Mouse (Mus musculus): ENCODE measurements at regions not wholly inside any gene's neighbourhood (a gene's known extent, or its start where the extent isn't known, plus 50 kb on each side); places are given as distances from the start of the nearest gene placed in this dataset.

- no peak for DNase-seq
These were observed 332.0 kb downstream of the Adgrl2 start for GRCm38 (mm10) chr3:148658368-148658767.

DNA sequence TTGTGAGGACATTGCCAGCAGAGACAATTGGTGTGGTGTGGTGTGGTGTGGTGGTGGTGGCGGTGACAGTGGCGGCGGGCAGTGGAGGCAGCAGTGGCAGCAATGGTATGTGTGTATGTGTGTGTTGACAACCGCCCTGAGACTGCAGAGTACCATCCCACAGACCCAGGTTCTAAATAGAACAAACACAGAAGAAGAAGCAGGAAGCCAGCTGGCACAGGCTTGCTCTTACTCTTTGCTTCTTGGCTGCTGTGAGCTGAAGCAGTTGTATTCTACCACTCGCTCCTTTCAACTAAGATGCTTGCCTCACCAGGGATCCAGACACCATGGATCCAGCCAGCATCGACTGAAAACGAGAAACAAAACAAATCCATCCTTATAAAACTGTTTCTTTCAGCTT, 334.2 kb downstream of the Adgrl2 start:
- DNase-seq: no peak

- DNase-seq: no peak
These were observed 340.1 kb downstream of the Adgrl2 start for GRCm38 (mm10) chr3:148650241-148650640.

- no peak for DNase-seq
These were observed 345.4 kb downstream of the Adgrl2 start for GRCm38 (mm10) chr3:148644924-148645323.

DNA sequence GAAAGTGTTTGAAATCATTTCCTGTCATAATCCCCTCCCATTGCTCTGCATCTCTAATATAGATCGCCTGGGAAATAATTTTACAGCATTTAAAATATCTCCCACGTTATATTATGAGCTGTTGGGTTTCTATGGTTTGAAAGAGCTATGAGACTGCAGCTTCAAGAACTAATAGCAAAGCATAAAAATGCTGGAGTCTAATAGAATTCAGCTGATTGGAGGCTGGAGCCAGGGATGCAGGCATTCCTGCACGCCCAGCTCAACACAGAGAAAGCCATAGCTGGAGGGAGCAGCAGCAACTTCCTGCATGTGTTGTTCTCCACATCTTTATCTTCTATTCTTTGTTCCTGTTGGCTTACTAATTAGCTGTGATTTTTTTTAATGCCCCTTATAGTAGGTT, 348.8 kb downstream of the Adgrl2 start:
- DNase-seq: no peak

GRCm38 (mm10) chr3:148640680-148641101, 349.7 kb downstream of the Adgrl2 start:
- DNase-seq: no peak

DNA sequence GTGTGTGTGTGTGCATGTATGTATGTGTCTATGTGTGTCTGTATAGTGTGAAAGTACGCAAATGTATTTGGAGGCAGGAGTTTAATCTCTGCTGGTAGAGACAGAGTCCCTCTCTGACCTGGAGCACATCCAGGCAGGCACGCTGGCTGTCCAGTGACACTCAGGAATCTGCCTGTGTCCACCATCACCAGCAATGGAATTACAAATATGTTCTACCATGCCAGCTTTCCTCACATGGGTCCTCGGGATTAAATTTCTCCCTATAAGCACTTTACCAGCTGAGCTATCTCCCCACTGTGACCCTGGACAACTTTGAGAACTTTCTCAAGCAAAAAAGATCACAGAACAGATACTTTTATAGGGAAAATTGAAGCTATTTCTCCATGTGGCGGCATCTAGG, 355.3 kb downstream of the Adgrl2 start:
- DNase-seq: no peak

GRCm38 (mm10) chr3:148634352-148634751, 356.0 kb downstream of the Adgrl2 start:
- DNase-seq: no peak

DNA sequence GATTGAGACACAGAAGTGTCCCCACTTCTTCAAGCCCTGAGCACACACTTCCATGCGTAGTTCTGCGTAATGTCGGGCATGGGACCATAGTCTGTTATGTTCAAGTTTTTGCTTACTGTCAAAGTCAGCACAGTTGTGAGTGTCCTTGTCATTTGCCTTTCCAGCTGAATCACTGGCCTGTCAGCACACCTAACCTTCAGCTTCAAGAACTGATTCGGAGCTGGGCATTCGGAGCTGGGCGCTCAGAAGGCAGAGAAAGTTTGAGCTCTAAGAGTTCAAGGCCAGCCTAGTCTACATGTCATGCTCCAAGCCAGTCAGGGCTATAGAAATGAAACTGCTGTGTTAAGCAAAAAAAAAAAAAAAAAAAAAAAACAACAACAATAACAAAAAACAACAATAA, 357.1 kb downstream of the Adgrl2 start:
- no peak for DNase-seq

GRCm38 (mm10) chr3:148632449-148632848, 357.9 kb downstream of the Adgrl2 start:
- DNase-seq: no peak

DNA sequence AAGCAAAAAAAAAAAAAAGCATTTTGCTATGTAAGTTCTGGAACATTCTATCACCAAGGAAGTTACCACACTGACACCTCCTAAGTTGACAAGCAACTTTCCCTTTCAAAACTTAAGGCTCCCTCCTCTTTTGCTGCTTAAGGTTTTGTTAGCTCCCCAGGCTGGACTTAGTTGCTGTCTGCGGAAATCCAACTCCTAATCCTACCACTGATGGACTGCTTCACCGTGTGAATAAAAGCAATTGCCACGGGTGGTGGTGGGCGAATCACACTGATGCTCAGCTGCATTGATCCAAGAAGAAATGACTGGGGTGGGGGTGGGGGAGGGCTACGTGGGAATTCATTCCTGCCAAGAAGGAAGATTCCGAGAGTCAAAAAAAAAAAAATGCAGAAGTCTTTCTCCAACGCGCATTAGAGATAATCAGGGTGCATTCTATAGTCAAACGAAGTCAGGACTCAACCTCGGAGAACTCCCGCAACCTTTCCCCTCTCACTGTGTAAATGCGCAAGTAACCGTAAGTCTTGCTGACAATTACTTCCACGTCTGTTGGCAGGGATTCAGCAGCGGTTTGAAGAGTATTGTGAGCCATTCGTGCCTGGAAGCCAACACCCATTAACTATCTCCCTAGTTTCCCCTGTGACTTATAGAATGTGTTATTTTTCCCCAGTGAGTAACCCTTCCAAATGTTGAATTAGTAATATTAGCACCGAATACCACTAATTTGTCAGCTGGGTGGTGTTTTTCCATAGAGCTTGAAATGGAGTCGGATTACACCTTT, 358.8 kb downstream of the Adgrl2 start:
- no peak for DNase-seq

- no peak for DNase-seq
These were observed 359.5 kb downstream of the Adgrl2 start for GRCm38 (mm10) chr3:148630865-148631264.

DNA sequence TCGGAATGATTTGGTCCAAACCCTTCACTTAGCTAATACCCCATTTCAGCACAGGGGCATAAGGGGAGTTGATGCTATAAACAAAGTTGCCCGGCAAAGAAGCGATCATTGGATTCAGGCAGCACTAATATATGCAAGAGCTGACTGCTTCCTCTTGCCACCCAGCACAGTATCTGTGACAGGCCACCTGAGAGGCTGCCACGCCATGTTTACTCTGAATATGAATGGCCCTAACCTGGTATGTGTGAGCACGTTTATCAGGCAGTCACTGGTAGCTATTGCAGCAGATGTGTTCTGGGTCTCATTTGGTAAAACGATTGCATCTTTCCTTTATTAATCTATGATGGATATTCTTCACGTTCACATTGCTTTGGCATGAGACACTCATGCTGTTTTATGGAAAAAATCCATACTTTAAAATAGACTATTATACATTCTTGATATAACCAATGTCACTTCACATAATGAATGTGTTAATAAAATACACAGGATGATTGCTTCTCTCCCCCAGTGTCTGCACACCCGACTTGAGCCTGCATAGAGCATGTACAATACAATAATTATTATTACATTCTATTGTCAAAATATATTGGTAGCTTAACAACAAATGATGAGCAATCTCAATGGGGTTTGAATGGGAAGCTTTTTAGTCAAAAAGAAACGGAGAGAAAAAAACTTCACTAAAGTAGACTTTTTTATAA, 375.2 kb downstream of the Adgrl2 start:
- no peak for DNase-seq

- DNase-seq: no peak
These were observed 376.9 kb downstream of the Adgrl2 start for GRCm38 (mm10) chr3:148613443-148613842.

- no peak for DNase-seq
These were observed 387.1 kb downstream of the Adgrl2 start for GRCm38 (mm10) chr3:148603276-148603675.

- DNase-seq: no peak
These were observed 387.6 kb downstream of the Adgrl2 start for GRCm38 (mm10) chr3:148602730-148603255.

DNA sequence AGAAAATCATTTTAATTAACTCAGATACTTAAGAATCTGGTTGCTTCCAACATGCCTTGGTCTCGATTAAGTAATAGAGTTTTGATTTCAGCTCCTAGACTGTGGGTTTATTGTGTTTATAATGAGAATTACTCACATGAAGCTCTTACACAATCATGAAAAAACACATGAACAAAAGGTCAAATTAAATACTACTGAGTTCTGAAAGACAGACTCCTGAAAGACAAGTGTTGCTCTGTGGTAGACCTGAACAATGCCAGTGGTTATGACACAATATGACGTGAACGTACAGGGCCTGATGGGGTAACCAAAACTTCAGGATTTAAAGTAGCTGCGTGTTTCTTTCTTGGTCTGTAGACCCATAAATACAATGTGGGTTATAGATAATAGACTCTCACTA, 394.8 kb downstream of the Adgrl2 start:
- no peak for DNase-seq

DNA sequence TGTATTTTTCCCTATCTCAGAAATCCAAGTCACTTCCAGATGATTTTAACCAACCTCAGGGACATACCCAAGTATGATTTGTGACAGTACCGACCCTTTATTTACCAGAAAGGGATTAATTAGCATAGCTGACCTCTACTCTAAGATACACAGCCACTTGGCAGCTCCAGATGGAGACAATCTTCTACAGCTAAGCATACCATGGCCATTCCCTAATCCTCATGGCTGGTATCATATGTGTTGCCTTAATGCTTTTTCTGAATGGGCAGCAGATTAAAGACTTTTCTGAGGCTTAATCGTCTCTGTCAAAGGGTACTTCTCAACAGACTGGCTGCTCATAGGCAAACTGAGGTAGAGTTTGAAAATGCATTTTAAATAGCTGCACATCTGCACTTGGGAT, 400.8 kb downstream of the Adgrl2 start:
- DNase-seq: no peak

DNA sequence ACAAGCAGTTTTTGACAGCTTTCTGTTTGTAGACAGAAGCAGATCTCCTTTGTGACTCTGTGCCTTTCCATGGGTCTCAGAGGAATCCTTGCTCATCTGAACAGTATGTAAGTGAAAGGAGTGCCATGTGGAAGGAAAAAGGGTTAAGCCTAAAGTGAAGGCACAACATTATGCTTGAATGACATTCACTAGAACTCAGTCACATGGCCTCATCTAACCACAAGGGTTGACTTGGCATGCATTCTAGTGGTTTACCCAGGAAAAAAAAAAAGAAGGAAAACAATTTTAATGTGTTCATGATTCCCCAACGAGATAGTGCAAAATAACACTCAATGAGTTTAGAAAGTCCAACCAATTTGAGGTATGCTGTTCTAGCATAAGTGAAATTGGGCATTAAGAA, 414.6 kb downstream of the Adgrl2 start:
- DNase-seq: no peak

DNA sequence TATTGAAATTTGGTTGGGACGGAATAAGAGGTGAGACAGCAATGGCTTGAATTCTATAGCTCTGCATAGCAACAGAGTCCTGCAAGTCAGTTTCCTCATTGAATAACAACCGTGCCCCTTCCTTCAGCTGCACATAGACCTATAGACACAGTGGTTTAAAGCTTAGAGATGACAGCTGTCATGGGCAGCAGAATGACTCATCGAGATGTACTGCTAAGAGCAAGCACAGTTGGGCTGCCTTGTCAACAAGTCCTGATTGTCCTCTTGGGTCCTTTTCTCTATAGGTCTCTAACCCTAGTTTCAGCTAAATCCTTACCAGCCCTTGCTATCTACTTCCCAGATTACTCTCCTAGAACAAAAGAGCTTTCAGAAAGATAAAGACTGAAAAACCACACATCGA, 417.9 kb downstream of the Adgrl2 start:
- no peak for DNase-seq

- no peak for DNase-seq
These were observed 425.6 kb downstream of the Adgrl2 start for GRCm38 (mm10) chr3:148564716-148565115.

- DNase-seq: no peak
These were observed 429.1 kb downstream of the Adgrl2 start for GRCm38 (mm10) chr3:148561211-148561610.

- no peak for DNase-seq
These were observed 430.4 kb downstream of the Adgrl2 start for GRCm38 (mm10) chr3:148559752-148560460.

All from thymus, adult 18-20 months (tissue).